Mouse (Mus musculus) large intestine, adult 2 months (tissue): ENCODE data around the gene Smyd2. TPM values are rescaled to one million over a fixed set of nuclear protein-coding genes. Genes with fewer than 3 reads are reported as not detected.

Experiments
- DNase-seq: peaks from one replicate; pipeline ENCODE4 v3.0.0-alpha.2; 2012; ENCODE audit warnings: low read depth, low spot score
- WGBS: fragments of 180-500 bp; shearing (Covaris S2); methylation state at CpG from one replicate; pipeline ENCODE4 v1.1.7; 2018; 5-methylcytosine and 5-hydroxymethylcytosine counted together
- polyA plus RNA-seq: library from polyadenylated mRNA; depleted of rRNA; stranded (reverse); fragments of >200 nt; gene quantifications from 2 replicates; pipeline ENCODE4 v1.2.3, GENCODE M21; 2012; rRNA removed

The Smyd2 gene
- polyA plus RNA-seq, 1 experiment: 54.8 TPM

GRCm38 (mm10) chr1:189852456-189852855 is 69.7 kb downstream of the Smyd2 start:
- no peak for DNase-seq
- WGBS: 82% methylated on average over 7 of the region's 7 CpGs

DNA sequence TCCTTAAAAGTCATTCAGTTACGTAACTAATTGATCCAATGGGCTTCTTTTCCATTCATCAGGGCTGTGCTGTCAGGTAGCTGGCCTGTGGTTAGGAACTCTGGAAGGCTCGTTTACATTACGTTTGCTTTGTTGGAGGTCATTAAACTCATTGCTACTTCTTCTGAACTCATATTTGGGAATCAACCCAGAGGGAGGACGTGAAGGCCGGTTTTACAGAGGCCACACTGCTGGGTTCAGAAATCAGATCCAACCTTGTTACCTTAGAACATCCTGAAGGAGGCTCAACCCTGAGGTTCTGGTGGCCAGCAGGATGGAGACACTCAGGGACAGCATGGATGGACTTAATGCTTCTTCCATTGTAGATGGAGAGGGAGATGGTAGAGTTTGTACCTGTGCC is 70.1 kb downstream of the Smyd2 start:
- no peak for DNase-seq
- 66% methylated on average over 5 of the region's 5 CpGs for WGBS

DNA sequence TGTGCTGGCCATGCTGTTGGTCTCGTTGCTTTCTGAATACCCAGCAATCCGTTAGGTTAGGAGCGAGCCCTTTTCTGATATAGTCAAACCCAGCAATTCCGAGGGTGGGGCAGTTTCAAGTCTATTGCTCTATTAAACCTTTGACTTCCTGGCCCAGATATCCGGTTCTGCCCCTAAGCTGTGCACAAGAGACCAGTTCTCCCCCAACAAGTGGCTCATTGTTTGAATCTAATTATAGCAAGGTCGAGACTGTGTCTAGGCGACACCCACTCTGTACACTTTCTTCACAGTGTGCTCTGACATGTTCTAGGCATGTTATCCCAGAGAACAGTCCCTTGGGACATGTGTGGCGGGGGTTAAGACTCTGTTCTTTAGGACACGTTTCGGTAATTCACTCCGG is 72.6 kb downstream of the Smyd2 start:
- no peak for DNase-seq
- 46% methylated on average over 11 of the region's 11 CpGs for WGBS

DNA sequence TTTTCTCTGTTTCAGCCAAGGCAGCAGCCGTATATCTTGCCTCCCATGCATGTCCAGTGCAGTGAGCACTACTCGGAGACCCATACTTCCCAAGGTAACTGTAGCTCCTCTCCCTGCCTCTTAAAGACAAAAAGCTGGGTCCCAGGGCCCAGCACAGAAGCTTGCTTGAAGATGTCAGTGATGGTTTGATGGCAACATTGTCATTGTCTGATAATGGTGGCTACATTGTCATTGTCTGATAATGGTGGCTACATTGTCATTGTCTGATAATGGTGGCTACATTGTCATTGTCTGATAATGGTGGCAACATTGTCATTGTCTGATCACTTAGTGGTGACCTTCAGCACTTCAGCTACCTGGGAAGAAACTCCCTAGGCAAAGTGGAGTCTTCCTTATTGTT is 75.8 kb downstream of the Smyd2 start:
- WGBS: 100% methylated on average over 2 of the region's 2 CpGs
- no peak for DNase-seq

DNA sequence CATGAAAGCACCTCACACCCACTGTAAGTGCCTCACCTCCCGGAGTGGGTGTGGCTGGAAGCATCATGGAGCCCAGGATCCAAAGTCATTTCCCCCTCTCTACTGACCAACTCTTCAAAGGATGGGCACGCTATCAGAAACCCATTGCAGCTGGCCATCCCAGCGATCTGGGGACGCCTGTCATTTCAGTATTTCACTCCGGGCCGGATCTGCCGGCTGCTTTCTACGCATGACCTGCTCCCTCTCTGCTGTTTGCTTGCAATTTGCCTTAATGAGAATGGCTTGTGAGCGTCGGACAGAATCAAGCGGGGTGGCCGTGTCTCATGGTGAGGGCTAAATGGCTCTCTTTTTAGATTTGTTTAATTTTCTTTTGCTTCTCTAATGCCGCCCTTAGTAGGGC is 88.0 kb downstream of the Smyd2 start:
- 85% methylated on average over 13 of the region's 13 CpGs for WGBS
- no peak for DNase-seq

DNA sequence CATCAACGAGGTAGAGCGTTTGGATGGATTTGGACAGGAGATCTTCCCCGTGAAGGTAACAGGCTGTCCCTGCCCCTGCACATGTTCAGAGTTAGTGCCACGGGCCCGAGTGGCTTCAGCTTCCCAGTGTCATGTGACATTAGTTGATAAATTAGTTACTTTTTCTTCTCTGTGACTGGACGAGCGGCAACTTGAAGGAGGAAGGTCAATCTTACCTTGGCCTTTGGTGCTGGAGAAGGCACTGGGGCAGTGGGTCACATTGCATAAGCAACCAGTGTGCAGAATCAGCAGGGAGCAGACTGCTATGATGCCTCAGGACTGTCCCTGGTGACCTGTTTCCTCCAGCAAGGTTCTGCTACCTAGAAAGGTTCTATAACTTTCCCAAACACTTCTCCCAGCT is 88.8 kb downstream of the Smyd2 start:
- 90% methylated on average over 7 of the region's 7 CpGs for WGBS
- DNase-seq: no peak

GRCm38 (mm10) chr1:189830797-189831232 is 91.3 kb downstream of the Smyd2 start:
- WGBS: 20% methylated on average over 12 of the region's 12 CpGs
- DNase-seq: peak; percentile 33

Other genes with a start within 250 kb of the Smyd2 start
- 5.0 and 6.0 TPM in 2 replicates for gene Cenpf, start 234.3 kb downstream of the Smyd2 start, polyA plus RNA-seq
- gene Ptpn14, start 194.1 kb downstream of the Smyd2 start, polyA plus RNA-seq: 2.1 and 2.5 TPM in 2 replicates
- gene Prox1, start 248.4 kb upstream of the Smyd2 start, polyA plus RNA-seq: 0.60 and 1.2 TPM in 2 replicates